Mouse (Mus musculus): Measurements from ENCODE around the gene Adh1.

The Adh1 gene

GRCm38 (mm10) chr3:138335566-138335965 is 74.8 kb downstream of the Adh1 start:
- intact Hi-C loops (cut with DNase I), result no loop called here

- intact Hi-C loops (cut with DNase I), result no loop called here
These were observed 75.4 kb downstream of the Adh1 start for GRCm38 (mm10) chr3:138336104-138336754.
